Mouse (Mus musculus): Measurements from ENCODE around the gene As3mt.

Gene As3mt

DNA sequence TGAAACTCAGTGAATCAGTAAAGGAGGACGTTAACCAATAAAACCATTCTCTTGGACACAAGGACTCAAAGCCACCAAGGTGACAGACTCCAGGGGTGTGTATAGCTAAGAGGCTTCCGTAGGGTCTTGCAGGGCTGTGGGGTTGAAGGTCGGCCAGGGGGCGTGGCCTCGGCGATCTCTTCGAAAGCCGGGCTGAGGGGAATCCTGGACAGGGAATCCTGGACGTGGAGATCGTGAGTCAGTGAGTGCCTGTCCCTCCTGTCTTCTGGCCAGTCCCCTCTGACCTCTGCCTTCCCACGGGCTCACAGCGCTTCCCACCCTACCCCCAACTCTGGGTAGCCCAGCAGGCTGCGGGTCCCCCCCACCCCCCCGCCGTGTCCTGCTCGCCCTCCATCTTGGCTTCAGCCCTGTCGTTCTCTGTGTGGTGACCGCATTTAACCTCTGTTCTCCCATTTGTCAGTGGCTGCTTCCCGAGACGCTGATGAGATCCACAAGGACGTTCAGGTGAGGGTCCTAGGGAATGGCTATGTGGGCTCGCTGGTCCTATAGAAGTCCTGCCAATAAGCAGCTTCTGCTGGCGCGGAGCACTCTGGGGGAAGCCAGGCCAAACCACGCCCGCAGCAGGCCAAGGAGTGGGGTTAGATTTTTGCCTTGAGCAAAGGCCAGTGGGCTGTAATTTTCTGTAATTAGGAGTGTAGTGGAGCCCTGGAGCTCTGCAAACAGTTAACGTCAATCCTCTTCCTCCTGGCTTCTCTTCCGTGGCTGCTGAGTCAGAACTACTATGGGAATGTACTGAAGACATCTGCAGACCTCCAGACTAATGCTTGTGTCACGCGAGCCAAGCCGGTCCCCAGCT, at the start of gene As3mt:
Gene As3mt (plus strand): TSS at position 163 of the 856 bp plus-strand sequence.
- in situ Hi-C loops (cut with MboI, MseI) = no loop called here

DNA sequence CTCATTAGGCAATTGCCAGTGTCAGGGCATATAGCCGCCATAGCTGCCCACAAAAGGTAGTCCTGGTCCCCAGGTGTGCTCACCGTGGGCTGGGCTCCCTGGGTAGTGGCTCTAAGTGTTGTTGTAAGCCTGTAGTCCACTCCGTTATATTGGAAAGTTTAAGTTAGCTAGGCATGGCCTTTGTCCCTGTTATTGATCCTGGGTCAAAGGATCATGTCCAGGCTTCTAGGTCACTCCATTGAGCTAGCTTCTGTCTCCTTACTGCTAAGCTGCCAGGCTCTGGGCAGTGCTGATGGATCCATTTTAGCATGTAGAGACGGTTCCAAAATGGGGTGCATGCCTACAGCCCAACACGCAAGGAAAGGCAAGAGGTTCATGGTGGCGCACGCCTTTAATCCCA, 48.9 kb upstream of the As3mt start:
- in situ Hi-C loops (cut with MboI, MseI) = no loop called here

DNA sequence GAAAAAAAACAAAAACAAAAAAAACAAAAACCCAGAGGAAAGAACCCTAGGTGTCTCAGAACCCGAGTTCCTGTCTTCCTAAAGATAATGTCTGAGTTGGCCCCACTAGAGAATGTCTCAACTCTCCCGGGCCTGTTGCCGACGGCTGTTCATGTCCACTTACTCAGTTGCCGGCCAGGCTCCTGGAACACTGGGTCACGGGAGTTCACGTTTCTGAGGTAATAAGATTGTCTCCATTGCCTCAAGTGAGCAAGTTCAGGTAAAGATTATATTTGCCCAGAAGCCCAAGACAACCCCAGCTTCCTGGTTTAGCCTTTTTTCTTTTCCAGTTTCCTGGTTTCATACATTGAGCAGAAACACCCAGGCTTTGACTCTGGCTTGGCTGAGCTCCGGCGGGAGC, 48.4 kb upstream of the As3mt start:
- in situ Hi-C loops (cut with MboI, MseI) = no loop called here

DNA sequence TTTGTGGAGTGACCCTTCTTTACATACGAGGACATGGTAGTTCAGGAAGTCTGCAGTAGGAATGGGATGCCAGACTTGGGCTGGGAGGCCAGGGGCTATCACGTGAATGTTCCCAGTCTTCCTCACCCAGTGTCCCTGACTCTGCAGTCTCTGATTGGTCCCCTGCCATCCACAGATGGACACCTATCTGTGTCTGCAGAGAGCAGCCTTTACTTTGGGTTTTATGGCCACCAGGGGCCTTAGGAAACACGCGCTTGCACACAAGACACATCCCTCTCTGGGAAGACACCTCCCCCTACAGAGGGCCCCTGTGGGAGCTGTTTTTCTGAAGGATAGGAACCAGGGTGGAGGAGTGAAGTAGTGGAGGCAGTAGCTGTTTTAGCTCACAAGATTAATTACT, 45.7 kb upstream of the As3mt start:
- in situ Hi-C loops (cut with MboI, MseI) = no loop called here

DNA sequence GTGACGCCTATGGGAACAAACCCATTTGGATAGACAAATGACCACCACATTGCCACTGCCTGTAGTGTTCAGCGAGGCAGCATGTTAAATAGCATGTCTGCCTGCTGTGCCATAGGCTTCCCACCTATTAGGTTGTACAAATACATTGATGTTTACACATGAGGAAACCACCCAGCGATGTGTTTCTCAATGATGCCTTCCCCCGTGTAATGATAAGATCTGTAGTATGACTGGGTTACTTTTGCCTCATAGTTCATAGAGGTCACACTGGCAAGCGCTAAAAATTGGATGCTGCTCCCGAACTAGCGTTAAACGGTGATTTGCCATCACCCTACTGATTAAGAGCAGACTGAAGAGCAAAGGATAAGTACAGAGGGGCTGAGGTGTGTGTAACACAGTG, 45.0 kb upstream of the As3mt start:
- in situ Hi-C loops (cut with MboI, MseI) = no loop called here

DNA sequence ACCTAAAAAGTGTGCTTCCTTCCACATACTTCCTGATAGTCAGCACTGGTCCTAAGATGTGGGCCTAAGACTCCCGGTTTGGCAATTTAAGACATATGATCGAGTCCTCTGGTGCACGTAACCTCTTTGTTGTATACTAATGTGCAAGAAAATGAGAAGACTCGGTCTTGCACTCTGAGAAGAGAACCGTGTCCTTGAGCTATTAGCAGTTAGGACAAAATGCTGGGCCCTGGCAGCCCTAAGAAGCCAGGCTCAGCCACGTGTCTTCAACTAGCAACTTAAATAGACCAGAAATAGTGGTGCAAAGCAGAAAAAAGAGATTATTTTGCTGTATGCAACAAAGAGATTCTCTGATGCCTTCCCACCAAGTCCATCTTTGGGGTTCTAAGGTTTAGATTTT, 44.5 kb upstream of the As3mt start:
- in situ Hi-C loops (cut with MboI, MseI) = no loop called here

DNA sequence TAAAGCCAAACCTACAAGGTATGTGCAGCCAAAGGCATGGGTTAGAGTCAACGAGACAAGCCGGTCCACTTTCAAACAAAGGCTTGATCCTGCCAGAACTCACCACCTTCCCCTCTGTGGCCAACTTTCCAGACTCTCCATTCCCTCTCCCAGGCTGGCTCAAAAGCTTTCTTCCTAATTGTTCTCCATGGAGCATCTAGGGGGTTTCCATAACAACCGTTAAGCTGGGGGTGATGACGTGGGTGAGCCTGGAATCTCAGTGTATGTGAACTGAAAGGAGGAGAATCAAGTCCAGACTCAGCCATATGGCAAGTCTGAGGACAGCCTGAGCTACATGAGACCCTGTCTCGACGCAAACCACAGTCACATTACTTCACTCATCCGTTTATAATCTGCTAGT, 41.8 kb upstream of the As3mt start:
- in situ Hi-C loops (cut with MboI, MseI) = loop anchor here (5.0 kb wide), 2 partner anchors 63 to 202 kb away; no protein-coding TSS in a partner anchor

DNA sequence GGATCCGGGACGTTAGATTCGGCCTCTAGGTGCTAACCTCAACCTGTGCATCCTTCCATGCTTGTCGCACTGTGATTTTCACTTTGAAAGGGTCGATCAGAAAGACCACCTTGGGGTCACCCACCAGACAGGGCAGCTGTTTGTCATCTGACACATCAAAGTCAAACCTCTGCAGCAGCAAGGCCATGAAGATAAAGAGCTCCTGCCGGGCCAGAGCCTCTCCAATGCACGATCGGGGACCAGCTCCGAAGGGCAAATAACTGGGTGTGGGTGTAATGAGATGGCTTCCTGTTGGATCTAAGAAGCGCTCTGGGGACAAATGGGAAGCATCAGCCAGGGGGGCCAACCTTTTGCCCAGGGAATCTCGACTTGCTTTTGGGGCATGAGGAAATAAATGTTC, 40.0 kb upstream of the As3mt start:
- in situ Hi-C loops (cut with MboI, MseI) = loop anchor here (5.0 kb wide), 2 partner anchors 65 to 200 kb away; no protein-coding TSS in a partner anchor

DNA sequence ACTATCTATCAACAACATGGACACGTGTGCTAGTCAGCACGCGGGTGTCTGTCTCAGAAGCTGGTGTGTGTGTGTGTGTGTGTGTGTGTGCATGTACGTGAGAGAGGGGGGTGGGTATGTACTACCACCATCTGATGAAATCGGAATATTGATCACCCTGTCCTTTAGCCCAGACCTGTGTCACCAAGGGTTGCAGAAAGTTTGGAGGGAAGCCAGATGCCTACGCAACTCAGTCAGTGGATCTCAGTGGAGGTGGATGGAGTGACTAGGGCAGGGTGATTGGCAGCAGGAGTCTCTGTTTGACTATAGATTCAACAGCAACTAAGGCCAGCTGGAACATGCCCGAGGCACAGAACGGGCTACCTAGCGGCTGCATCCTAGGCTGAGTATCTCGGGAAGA, 39.0 kb upstream of the As3mt start:
- in situ Hi-C loops (cut with MboI, MseI) = loop anchor here (5.0 kb wide), 2 partner anchors 66 to 199 kb away; no protein-coding TSS in a partner anchor

DNA sequence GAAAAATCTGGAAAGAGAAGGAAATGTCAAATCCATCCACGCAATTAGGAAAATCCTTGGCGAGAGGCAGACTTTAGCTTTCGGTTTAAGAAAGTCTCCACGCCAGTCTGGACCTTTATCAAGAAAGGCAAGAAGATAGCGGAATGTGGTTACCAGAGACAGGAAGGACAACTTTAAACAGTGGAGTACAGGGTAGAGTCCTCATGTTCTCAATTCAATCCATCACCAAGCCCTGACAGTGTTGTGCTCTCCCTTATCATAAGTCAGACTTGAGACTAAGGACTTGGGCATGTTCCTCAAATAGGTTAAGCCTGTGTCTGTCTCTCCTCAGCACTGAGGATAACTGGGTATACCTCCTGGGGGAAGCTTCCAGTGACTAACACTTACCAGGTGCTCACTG, 37.5 kb upstream of the As3mt start:
- in situ Hi-C loops (cut with MboI, MseI) = loop anchor here (5.0 kb wide), 3 partner anchors 62 to 197 kb away; no protein-coding TSS in a partner anchor

DNA sequence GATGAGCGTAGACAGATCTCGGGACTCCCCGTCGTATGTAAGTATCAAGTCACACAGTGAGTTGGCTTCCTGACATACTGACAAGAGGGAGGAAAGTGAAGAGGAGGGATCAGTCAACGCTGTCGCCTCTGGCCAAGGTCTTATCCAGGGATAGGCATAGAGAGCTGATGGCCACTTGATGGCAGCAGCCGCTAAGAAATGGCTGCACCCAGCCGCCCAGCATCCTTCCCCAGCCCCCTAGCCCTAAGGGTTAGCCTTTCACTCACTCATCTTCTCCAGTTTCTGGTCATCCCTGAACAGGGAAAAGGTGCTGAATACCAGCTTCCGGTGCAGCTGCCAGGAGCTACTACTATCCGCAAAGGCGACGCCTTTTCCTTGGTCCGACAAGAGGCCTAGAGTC, 36.6 kb upstream of the As3mt start:
- in situ Hi-C loops (cut with MboI, MseI) = loop anchor here (5.0 kb wide), 1 partner anchor 62 kb away; no protein-coding TSS in a partner anchor

DNA sequence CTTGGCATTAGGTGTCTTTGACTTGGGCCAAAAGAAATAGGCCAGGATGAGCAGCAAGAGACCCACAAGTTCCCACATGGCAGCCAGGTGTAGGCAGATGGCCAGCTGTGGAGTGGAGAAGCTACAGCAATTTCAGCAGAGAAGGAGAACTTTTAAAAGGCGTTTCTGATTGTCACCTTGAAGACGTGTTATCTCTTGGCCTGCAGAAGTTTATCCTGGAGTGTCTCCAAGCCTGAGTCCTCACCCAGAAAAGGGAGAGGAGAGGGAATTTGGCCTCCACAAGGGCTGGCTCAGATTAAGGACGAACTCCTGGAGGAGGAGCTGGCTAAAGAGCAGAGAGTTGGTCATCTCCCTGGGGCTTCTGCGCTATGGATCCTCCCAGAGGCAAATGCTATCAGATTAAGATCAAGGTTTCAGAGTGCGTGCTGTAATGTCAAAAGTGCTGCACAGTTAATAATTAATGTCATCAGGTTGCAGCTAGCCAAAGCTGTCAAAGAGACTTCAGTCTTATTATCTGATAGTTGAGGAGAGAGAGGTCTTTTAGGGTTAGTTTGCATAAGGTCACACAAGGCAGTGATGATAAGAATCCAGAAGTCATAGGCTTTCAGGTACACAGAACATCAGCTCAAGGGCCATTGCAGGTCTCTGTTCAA, 34.4 kb upstream of the As3mt start, which contains the start of gene Cyp17a1:
Gene Cyp17a1 (minus strand): TSS at position 407 of the 653 bp plus-strand sequence.
- in situ Hi-C loops (cut with MboI, MseI) = loop anchor here (5.0 kb wide), 1 partner anchor 59 kb away; no protein-coding TSS in a partner anchor

DNA sequence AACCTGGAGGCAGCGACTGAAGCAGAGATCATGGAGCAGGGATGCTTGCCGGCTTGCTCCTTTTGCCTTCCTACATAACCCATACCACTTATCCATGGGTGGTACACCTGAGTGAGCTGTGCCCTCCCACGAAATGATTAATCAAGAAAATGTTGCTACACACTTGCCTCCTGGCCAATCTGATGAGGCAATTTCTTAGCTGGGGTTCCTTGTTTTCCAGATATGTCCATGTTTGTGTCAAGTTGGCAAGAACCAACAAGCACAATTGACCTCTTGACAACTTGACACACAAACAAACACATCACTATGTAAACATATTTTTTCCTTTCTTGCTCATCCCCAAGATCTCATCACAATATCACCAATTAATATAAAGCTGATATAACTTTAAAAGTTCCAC, 31.6 kb upstream of the As3mt start:
- in situ Hi-C loops (cut with MboI, MseI) = no loop called here

DNA sequence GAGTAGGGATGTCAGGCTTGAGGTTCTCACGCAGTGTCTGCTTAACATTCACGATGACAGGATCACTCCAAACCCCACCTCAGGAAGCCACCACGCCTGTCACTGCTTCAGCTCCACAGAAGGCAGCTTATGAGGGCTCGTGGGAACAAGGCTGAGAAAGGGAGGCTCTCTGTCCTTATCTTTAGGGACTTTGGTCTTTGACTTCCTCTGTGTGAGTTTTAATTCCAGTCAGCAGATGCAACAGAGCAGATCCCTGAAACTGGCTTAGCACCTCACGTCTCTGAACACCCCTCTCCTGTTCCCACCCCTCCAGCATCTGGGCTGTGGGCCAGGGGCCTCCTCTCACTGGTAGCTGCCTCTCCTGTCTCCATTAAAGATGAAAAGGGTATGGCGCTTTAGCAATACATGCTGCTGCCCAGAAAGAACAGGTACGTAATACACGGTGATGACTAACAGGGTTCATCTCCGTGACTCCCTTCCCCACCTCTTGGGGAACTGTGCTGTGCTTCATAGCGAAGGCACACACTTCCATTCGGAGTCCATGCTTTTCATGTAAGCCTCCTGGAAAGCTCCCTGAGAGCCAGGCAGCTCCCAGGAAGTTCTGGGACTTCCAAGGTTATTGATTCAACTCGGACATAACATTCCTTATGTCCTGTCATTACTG, 27.4 kb upstream of the As3mt start:
- in situ Hi-C loops (cut with MboI, MseI) = no loop called here

DNA sequence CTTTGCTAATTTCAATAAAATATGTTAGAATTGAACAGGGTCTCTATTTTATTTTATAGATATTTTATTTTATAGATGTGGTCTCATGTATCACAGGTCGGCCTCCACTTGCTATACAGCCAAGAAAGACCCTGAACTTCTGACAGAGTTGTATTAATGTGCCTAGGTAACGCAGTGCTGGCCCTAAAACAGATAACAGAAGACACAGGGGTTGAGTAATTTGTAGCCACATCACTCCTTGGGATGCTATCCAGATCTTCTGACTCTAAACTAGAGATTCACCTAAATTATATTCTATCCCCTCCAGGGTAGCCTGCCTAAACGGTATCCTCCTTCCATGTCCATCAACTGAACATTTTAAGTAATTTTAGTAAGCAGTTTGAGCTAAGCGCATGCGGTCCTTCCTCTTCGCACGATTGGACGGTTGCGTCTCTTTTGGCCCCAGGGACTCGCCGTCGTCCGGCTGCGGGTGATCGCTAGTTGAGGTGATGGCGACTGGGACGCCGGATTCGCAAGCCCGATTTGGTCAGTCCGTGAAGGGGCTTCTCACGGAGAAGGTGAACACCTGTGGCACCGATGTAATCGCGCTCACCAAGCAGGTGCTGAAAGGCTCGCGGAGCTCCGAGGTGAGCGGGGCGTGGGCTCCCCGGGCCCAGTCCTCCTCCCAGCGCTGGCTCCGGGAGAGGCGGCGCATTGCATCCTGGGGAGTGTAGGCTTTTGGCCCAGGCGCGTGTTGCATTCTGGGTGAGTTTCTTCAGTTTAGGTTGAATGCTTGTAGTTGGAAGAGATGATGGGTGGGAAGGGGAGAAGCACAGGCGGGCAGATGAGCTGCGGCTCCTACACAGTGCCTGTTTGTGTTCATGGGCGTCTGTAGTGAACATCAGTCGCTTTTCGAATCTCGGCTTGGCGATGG, 17.5 kb upstream of the As3mt start, which contains the start of gene Borcs7:
Gene Borcs7 (plus strand): TSS at position 447 of the 913 bp plus-strand sequence.
- in situ Hi-C loops (cut with MboI, MseI) = no loop called here

DNA sequence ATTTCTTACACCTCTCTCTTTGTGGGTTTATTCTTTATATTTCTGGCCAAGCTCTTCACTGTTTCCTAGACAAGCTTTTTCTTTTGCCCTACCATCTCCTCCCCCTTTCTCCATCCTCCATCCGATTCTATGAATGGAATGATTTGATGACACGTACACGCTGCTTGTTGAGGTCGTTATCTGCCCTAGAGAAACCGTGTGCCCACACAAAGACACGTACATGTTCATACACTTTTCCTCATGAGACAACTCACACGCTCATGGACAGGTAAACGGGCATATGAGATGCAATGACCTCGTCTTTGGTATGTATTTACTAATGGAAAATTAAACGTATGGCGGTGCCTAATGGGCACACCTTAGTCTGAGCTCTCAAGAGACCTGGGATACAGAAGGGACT, 16.9 kb upstream of the As3mt start:
- in situ Hi-C loops (cut with MboI, MseI) = no loop called here

DNA sequence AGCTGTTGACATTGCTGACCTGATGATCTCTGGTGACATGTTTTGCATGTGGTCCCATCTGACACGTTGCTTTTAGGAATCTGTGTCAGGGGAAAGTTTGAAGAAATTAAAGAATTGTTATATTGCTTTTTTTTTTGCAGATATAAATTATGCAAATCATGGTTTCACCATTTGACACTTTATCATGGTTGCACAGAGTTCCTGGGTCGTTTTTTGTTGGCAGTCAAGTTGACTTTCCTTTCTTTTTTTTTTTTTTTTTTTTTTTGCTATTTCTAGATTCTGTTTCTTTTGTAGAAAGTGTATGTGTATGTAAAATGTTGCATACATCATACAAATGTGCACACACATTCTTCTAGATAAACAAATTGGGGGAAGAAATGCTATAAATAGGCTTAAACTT, 16.2 kb upstream of the As3mt start:
- in situ Hi-C loops (cut with MboI, MseI) = no loop called here

DNA sequence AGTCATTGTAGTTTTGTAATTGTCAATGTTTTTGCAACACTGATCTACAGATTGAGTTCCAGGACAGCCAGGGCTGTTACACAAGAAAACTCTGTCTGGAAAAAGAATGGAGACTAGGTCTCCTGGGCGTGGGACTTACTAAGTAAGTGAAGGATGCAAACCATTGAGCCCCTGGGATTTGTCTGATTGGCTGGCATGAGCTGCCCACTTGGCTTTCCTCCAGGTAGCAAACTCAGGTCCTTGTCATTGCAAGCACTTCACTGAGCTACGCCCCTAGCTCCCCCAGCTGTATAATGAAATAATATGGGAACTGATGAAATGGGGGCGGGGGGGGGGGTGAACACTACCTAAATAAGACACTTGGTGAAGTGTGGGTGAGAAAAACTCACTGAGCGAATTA, 14.1 kb upstream of the As3mt start:
- in situ Hi-C loops (cut with MboI, MseI) = no loop called here

DNA sequence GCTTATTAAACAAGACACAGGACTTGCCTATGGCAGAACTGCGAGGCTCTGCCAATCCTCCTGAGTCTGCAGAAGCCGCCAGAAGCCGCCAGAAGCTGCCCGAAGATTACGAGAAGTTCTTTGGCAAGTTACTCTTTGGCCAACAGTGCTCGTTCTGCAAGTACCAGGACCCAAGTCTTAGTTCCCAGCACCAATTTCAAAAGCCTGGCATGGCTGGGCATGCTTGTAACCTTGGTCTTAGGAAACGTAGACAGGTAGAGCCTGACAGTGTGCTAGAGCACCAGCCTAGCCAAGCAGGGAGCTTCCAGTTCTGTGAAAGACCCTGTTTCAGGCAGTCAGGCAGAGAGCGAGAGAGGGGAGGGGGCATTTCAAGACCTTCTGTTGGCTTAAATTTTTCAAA, 10.8 kb upstream of the As3mt start:
- in situ Hi-C loops (cut with MboI, MseI) = no loop called here

DNA sequence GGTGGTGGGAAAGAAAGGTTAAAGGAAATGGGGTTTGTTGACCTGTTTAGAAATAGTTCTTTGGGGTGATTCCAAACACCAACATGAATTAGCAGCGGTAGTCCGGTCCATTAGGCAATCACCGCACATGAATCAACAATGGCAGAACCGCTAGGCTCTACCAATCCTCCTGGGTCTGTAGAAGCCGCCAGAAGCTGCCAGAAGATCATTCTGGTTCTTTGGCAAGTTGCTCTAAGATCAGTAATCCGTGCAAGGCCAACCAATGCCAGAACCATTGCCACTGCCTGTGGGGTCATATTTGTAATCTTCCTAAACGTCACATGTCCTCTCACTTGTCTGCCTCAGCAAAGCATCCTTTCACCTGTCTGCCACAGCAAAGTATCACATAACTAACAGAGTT, 10.3 kb upstream of the As3mt start:
- in situ Hi-C loops (cut with MboI, MseI) = no loop called here

Measured in T-helper 1 cell (primary cell).